Mouse (Mus musculus): ENCODE measurements at regions not wholly inside any gene's neighbourhood (a gene's known extent, or its start where the extent isn't known, plus 50 kb on each side); places are given as distances from the start of the nearest gene placed in this dataset.

DNA sequence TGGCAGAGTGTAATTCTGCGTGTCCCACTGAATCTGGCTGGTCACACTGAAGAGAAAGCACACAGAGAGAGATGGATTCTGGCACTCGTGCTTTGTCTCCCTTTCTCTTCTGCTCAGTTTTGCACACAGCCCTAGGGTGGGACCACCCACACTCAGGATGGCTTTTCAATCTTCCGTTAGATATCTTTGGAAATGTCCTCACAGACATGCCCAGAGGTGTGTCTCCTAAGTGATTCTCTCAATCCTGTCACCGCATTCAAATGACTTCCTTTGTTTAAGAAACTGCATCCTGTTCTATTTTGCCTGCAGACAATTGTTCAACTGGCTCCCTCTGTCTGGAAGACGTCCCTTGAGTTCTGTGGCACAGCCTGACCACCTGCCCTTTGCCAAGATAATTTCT is 433.0 kb downstream of the Nedd1 start:
- peak; percentile 85 for DNase-seq (ENCODE audit: low spot score)
- ATAC-seq = peak; percentile 84
- Histone ChIP-seq H3K4me3 (ENCODE audit: low read depth, low read length) (no peak overlapping the region), H3K4me1 (ENCODE audit: insufficient read depth, low read depth, low read length) (no peaks in the 10 kb centered on the region; the same call in 1 of the 2 replicates), H3K9me3 (ENCODE audit: low read length) (no peaks in the 10 kb centered on the region), H3K36me3 (ENCODE audit: insufficient read depth, low read length) (no peaks in the 10 kb centered on the region), H3K9ac (replicated peaks; ENCODE audit: low read depth) (no peak overlapping the region), H3K4me2 (replicated peaks; ENCODE audit: low read depth, low read length) (no peak overlapping the region), H3K27ac (ENCODE audit: low read length) (no peak overlapping the region), H3K27me3 (replicated peaks; ENCODE audit: insufficient read depth, low read length) (no peaks in the 10 kb centered on the region)
- 38% methylated on average over 5 of the region's 5 CpGs for WGBS
- TF ChIP-seq EP300 (IDR thresholded peaks at IDR 0.05) = peak; percentile 79
- TF ChIP-seq CTCF (IDR thresholded peaks at IDR 0.05) = 0 out of 2 replicates have a peak, but pooled peaks have one; percentile 3

DNA sequence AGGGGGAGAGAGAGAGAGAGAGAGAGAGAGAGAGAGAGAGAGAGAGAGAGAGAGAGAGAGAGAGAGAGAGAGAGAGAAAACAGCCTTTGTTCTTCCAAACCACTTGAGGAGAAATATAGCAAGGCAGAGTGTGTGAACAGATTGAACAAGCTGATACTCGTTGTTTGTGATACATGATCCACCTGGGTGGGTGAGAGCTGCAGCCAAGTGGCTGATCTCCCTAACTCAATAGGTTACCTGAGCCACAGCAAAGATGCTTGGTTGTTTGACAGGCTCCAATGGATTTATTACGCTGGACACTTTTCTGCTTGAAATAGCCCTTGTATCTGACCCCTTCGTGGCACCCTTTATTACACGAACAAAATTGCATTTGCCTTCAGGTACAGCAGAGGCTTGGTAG is 438.0 kb downstream of the Nedd1 start:
- Histone ChIP-seq H3K4me2 (replicated peaks; ENCODE audit: low read depth, low read length) (no peak overlapping the region), H3K4me3 (ENCODE audit: low read depth, low read length) (no peak overlapping the region), H3K27me3 (replicated peaks; ENCODE audit: insufficient read depth, low read length) (no peaks in the 10 kb centered on the region), H3K27ac (ENCODE audit: low read length) (no peak overlapping the region), H3K4me1 (ENCODE audit: insufficient read depth, low read depth, low read length) (no peaks in the 10 kb centered on the region; the same call in 1 of the 2 replicates), H3K9ac (replicated peaks; ENCODE audit: low read depth) (no peak overlapping the region), H3K9me3 (ENCODE audit: low read length) (no peaks in the 10 kb centered on the region), H3K36me3 (ENCODE audit: insufficient read depth, low read length) (no peaks in the 10 kb centered on the region)
- DNase-seq (ENCODE audit: low spot score) = no peak
- 41% methylated on average over 4 of the region's 4 CpGs for WGBS
- TF ChIP-seq EP300 (IDR thresholded peaks at IDR 0.05) (no peak), CTCF (IDR thresholded peaks at IDR 0.05) (no peak)
- no peak for ATAC-seq

DNA sequence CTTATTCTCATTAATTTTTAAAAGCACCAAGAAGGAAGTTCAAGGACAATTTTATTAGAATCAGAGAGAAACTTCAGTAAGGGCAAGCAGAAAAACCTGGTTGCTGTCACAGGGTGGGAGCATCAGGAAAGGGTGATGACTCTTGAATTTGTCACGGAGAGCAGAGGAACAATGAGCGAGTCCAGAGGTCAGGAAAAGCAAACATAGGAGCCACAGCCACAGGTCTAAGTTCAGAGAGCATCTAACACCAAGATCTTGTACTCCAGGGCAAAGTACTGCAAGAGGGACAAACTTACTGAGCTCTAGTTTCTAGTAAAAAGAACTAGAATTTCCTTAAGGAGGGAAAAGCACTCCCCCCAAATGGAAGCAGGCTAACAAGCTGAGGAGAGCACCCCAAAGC is 444.2 kb downstream of the Nedd1 start:
- DNase-seq (ENCODE audit: low spot score) = no peak
- no peak for ATAC-seq
- Histone ChIP-seq H3K36me3 (ENCODE audit: insufficient read depth, low read length) (no peaks in the 10 kb centered on the region), H3K4me3 (ENCODE audit: low read depth, low read length) (no peak overlapping the region), H3K9me3 (ENCODE audit: low read length) (no peaks in the 10 kb centered on the region), H3K9ac (replicated peaks; ENCODE audit: low read depth) (no peak overlapping the region), H3K27ac (ENCODE audit: low read length) (no peak overlapping the region), H3K27me3 (replicated peaks; ENCODE audit: insufficient read depth, low read length) (no peaks in the 10 kb centered on the region), H3K4me1 (ENCODE audit: insufficient read depth, low read depth, low read length) (no peaks in the 10 kb centered on the region), H3K4me2 (replicated peaks; ENCODE audit: low read depth, low read length) (no peak overlapping the region)
- TF ChIP-seq EP300 (IDR thresholded peaks at IDR 0.05) (no peak), CTCF (IDR thresholded peaks at IDR 0.05) (no peak)
- WGBS = 16% methylated on average over 2 of the region's 2 CpGs

DNA sequence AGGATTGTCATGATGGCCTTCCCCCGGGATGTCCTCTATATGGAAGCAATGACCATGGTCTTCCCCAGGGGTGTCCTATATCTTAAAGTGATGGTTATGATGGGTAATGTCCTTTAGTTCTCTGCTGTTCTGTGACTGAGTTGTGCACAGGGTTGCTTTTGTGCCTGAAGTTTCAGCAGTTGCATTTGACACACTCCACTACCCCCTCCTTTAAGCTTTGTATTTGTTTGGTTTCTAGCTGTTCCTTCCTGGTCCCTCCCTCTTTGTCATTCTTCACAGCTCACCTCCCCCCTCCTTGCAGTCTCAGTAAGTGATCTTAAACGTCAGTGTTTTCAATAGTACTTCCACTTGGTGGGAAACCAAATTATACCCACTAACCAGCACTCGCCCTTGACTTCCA is 464.4 kb downstream of the Nedd1 start:
- Histone ChIP-seq H3K4me1 (ENCODE audit: insufficient read depth, low read depth, low read length) (no peaks in the 10 kb centered on the region), H3K4me3 (ENCODE audit: low read depth, low read length) (no peak overlapping the region), H3K4me2 (replicated peaks; ENCODE audit: low read depth, low read length) (no peak overlapping the region), H3K36me3 (ENCODE audit: insufficient read depth, low read length) (no peaks in the 10 kb centered on the region), H3K9me3 (ENCODE audit: low read length) (no peaks in the 10 kb centered on the region), H3K9ac (replicated peaks; ENCODE audit: low read depth) (no peak overlapping the region), H3K27me3 (replicated peaks; ENCODE audit: insufficient read depth, low read length) (no peaks in the 10 kb centered on the region), H3K27ac (ENCODE audit: low read length) (no peak overlapping the region)
- 51% methylated on average over 3 of the region's 3 CpGs for WGBS
- no peak for ATAC-seq
- no peak for DNase-seq (ENCODE audit: low spot score)
- TF ChIP-seq CTCF (IDR thresholded peaks at IDR 0.05) (no peak), EP300 (IDR thresholded peaks at IDR 0.05) (no peak)

- Histone ChIP-seq H3K9me3 (ENCODE audit: low read length) (no peaks in the 10 kb centered on the region), H3K9ac (replicated peaks; ENCODE audit: low read depth) (no peak overlapping the region), H3K4me1 (ENCODE audit: insufficient read depth, low read depth, low read length) (no peaks in the 10 kb centered on the region), H3K36me3 (ENCODE audit: insufficient read depth, low read length) (no peaks in the 10 kb centered on the region), H3K4me2 (replicated peaks; ENCODE audit: low read depth, low read length) (no peak overlapping the region), H3K27me3 (replicated peaks; ENCODE audit: insufficient read depth, low read length) (no peaks in the 10 kb centered on the region), H3K27ac (ENCODE audit: low read length) (no peak overlapping the region), H3K4me3 (ENCODE audit: low read depth, low read length) (no peak overlapping the region)
- 62% methylated on average over 3 of the region's 3 CpGs for WGBS
- TF ChIP-seq EP300 (IDR thresholded peaks at IDR 0.05) (no peak), CTCF (IDR thresholded peaks at IDR 0.05) (no peak)
- DNase-seq (ENCODE audit: low spot score) (no peak), ATAC-seq (no peak)
These were observed 473.6 kb downstream of the Nedd1 start for GRCm38 (mm10) chr10:92248648-92249047.

DNA sequence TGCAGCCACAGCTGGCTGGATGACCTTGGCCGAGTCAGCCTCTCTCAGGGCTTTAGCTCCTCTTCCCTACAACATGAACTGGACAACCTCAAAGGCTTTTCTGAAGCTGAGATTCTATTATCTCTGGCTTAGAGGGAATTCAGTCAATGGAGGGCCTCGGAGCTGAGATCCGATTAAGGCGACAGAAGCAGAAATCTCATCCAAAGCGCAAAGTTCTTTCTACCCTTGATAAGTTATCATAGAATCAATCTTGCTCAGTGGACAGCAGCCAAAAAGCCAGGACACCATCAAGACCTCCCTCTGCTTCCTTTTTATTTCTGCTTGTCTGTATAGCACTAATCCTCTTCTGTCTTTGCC is 474.8 kb downstream of the Nedd1 start:
- H3K4me1 ChIP-seq (ENCODE audit: insufficient read depth, low read depth, low read length) = no peaks in the 10 kb centered on the region
- no peak overlapping the region for H3K4me3 ChIP-seq (ENCODE audit: low read depth, low read length)
- H3K36me3 ChIP-seq (ENCODE audit: insufficient read depth, low read length) = no peaks in the 10 kb centered on the region
- no peak overlapping the region for H3K27ac ChIP-seq (ENCODE audit: low read length)
- H3K4me2 ChIP-seq (replicated peaks; ENCODE audit: low read depth, low read length) = no peak overlapping the region
- H3K9ac ChIP-seq (replicated peaks; ENCODE audit: low read depth) = no peak overlapping the region
- no peaks in the 10 kb centered on the region for H3K9me3 ChIP-seq (ENCODE audit: low read length)
- 44% methylated on average over 5 of the region's 5 CpGs for WGBS
- TF ChIP-seq EP300 (IDR thresholded peaks at IDR 0.05) (no peak), CTCF (IDR thresholded peaks at IDR 0.05) (no peak)
- ATAC-seq (no peak), DNase-seq (ENCODE audit: low spot score) (no peak)
- no peaks in the 10 kb centered on the region for H3K27me3 ChIP-seq (replicated peaks; ENCODE audit: insufficient read depth, low read length)

GRCm38 (mm10) chr10:92246785-92247448 is 475.3 kb downstream of the Nedd1 start:
- 37% methylated on average over 7 of the region's 7 CpGs for WGBS
- Histone ChIP-seq H3K4me1 (ENCODE audit: insufficient read depth, low read depth, low read length) (no peaks in the 10 kb centered on the region), H3K9me3 (ENCODE audit: low read length) (no peaks in the 10 kb centered on the region), H3K27me3 (replicated peaks; ENCODE audit: insufficient read depth, low read length) (no peaks in the 10 kb centered on the region), H3K27ac (ENCODE audit: low read length) (no peak overlapping the region), H3K9ac (replicated peaks; ENCODE audit: low read depth) (no peak overlapping the region), H3K4me3 (ENCODE audit: low read depth, low read length) (no peak overlapping the region), H3K36me3 (ENCODE audit: insufficient read depth, low read length) (no peaks in the 10 kb centered on the region), H3K4me2 (replicated peaks; ENCODE audit: low read depth, low read length) (no peak overlapping the region)
- ATAC-seq = no peak
- DNase-seq (ENCODE audit: low spot score) = no peak
- no peak for TF ChIP-seq EP300 (IDR thresholded peaks at IDR 0.05)
- TF ChIP-seq CTCF (IDR thresholded peaks at IDR 0.05) = no peak
